Mouse (Mus musculus): ENCODE data around the gene Actr1a.

The Actr1a gene

DNA sequence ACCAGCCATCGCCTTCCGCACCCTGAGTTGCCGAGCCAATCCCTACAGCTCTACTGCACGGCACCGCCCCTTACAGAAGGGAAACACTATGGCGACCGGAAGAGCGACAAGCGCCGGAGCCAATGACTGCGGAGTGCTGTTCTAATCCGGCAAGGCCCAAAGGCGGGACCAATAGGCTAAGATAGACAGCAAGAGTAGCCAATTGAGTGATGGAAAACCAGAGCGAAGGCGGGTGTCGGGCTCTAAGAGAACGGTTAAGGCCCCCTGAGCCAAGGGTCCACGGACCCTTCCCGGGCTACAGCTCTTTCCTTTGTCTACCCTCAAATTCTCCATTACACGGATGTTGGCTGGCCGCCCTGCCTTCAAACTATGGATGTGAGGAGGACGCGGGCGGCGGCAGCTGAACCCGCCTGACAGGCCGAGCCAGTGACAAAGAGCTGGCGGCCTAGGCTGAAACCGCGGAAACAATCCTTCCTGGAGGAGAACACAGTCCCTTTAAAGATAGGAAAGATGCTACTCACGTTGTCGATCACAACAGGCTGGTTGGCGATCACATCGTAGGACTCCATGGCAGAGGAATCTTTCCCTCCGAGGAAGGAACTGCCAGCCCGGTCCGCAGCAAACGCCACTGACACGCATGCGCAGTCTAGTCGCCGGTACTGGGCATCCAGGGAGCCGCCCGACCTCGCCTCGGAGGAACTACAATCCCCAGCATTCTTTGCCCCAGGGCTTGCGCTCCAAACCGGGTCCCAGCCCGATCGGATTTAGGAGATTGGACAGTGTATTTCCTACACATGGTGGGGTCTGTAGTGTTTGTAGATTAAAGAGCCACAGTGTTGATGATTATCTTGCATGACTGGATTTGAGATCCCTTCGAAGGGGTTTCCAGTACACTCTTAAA, at the start of gene Actr1a:
Gene Actr1a (minus strand): TSS at position 640 of the 901 bp plus-strand sequence.
- CTCF ChIA-PET = interaction anchor here in 2 of 4 experiments (0.6 to 1.4 kb wide), 7 partner anchors 40 to 263 kb away, joined by 3 to 8 read pairs (median 4); partner anchors contain the start of gene Nfkb2 (in 1 of the 2)
- POLR2A ChIA-PET = interaction anchor here in 3 of 4 experiments (0.6 to 1.5 kb wide), 28 partner anchors 9 to 695 kb away, joined by 3 to 11 read pairs (median 4); partner anchors contain the start of genes Arl3 (in 1 of the 3), Cuedc2 (in 1 of the 3), Fbxl15 (in 1 of the 3) and Pdcd11 (in 1 of the 3)

DNA sequence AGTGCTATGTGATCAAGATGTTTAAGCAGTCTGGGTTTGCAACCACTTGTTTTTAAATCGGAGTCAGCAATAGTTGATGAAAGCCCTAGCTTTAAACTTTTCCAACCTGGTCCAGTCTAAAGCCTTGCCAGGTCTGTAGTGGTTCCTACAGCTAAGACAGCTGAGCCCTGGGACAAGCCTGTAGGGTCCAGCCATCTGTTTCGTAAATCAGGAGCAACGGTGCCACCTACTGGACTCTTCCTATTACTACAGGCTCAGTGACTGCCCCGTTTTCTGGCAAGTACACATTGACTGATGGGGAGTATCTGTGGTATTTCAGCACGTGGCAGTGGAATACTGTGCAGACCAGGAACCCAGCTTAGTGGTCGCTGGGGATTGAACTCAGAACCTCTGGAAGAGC, 48.7 kb upstream of the Actr1a start:
- POLR2A ChIA-PET = interaction anchor here in 3 of 4 experiments (0.6 to 1.7 kb wide), 7 partner anchors 9 to 321 kb away, joined by 3 to 7 read pairs (median 5); partner anchors contain the start of gene Sufu (in 2 of the 3)

DNA sequence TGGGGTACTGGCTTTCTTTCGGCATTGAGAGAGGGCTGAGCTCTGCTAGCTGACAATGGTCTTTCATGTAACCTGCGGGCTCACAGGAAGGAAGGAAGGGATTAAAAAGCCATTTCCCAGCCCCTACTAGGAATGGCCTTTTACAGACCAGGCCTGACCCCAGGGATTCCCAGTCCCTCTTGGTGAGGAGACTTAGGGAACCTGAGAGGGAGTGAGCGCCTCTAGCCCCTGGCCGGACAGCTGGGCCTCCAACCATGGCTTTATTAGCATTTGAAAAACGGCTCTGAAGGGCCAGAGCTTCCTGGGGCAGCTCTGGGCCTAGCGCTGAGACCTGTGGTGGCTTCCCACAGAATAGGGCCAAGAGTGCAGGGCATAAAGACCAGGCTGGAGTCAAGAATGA, 48.0 kb upstream of the Actr1a start:
- ChIA-PET POLR2A (interaction anchor here in 3 of 4 experiments (0.6 to 1.7 kb wide), 7 partner anchors 8 to 322 kb away, joined by 3 to 7 read pairs (median 5); partner anchors contain the start of gene Sufu (in 2 of the 3)), CTCF (interaction anchor here (0.6 to 2.4 kb wide), 22 partner anchors 8 to 189 kb away, joined by 3 to 20 read pairs (median 5); partner anchors contain the start of genes Sufu (in 4 of the 4), Nfkb2 (in 2 of the 4) and Actr1a (in 1 of the 4))

More for the DNA sequence above, 48.7 kb upstream of the Actr1a start:
- CTCF ChIA-PET = interaction anchor here (0.5 to 2.4 kb wide), 27 partner anchors 8 to 777 kb away, joined by 3 to 20 read pairs (median 5); partner anchors contain the start of genes Sufu (in 4 of the 4), Nfkb2 (in 2 of the 4) and Actr1a (in 1 of the 4)

DNA sequence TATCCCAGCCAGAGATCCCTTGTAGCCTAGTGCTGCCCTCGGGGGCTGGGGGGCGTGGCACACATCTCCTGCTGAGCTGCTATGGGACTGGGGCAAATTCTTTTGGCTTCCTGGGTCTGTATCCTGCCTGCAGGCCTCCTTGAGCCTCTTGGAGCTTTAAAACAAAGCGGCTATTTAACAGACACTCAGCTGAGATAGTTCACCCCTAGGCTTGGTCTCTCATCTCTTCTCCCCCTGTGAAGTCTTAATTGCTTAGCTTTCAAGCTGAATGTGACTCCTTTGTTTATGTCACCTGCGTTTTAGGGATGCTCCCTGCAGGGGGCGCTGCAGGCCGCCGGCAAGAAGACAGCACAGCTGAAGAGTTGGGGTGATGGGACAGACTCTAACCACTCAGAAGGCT, 39.9 kb upstream of the Actr1a start:
- POLR2A ChIA-PET = interaction anchor here (0.6 to 3.5 kb wide), 23 partner anchors 8 to 183 kb away, joined by 3 to 20 read pairs (median 3); partner anchors contain the start of gene Sufu (in 3 of the 4)
- CTCF ChIA-PET = interaction anchor here (0.6 to 2.4 kb wide), 84 partner anchors 8 to 421 kb away, joined by 3 to 20 read pairs (median 4); partner anchors contain the start of genes Sufu (in 4 of the 4), Actr1a (in 2 of the 4), Nfkb2 (in 2 of the 4) and Borcs7 (in 1 of the 4)

DNA sequence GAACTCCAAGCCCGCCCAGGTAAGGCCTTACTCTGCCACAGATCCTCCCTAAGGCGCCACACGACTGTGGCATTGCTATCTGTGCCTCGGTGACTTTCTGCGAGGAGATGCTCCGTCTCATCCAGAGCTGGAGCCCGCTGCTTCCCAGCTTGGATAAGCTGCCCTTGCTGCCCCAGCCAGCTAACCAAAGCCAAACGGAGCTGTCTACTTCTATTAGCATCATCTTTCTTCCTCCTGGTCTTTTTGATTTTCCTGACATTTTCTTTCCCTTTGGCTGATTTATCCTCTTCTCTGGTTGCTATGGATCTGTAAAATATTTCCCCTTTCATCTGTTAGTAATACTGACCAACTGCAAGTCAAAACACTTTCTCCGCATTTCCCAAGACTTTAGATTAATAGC, 39.0 kb upstream of the Actr1a start:
- CTCF ChIA-PET = interaction anchor here (0.7 to 2.4 kb wide), 24 partner anchors 9 to 342 kb away, joined by 3 to 20 read pairs (median 6); partner anchors contain the start of genes Sufu (in 3 of the 4) and Fbxl15 (in 1 of the 4)

DNA sequence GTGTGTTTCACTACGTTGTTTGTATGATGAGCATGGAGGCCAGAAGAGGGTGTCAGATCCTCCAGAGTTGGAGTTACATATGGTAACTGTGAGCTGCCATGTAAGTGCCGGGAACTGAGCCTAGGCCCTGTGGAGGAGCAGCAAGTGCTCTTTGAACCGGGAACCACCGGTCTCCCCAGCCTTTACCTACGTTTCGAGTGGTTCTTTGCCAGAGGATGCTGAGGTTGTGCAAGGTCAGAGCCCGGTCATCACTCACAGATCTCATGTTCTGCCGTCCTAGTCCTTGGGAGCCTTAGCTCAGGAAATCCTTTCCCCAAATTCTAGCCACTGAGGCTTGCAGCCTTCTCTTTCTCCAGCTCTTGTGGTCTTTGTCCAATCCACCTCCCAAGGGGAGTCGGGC, 38.6 kb upstream of the Actr1a start:
- ChIA-PET CTCF (interaction anchor here in 3 of 4 experiments (0.5 to 2.4 kb wide), 7 partner anchors 10 to 385 kb away, joined by 3 to 20 read pairs (median 10); partner anchors contain the start of gene Sufu (in 3 of the 3)), POLR2A (interaction anchor here in 2 of 4 experiments (0.5 to 3.5 kb wide), 7 partner anchors 14 to 338 kb away, joined by 3 to 20 read pairs (median 3); partner anchors contain the start of gene Fbxl15 (in 1 of the 2))

More for the DNA sequence above, 39.0 kb upstream of the Actr1a start:
- POLR2A ChIA-PET = interaction anchor here (0.6 to 3.5 kb wide), 17 partner anchors 9 to 107 kb away, joined by 3 to 20 read pairs (median 3); partner anchors contain the start of genes Fbxl15 (in 1 of the 4) and Sufu (in 1 of the 4)

DNA sequence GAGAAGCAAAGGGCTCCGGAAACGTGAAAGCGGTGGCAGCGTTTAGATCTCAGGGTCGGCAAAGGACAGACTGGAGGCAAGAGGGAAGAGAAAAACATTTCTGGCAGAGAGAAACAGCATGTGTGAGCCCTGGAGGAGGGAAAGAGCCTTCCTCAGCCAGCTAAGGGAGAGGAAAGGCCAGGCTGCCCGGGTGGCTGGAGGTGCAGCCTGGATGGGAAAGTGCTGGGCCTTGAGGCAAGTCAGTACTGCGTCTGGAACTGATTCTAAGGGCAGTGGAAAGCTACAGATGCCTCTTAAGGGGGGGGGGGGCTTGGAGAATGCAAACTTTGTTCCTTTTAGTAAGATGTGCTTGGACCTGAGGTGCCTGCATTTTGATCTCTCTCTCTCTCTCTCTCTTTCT, 38.2 kb upstream of the Actr1a start:
- POLR2A ChIA-PET = interaction anchor here in 2 of 4 experiments (0.5 to 3.5 kb wide), 4 partner anchors 19 to 339 kb away, joined by 3 to 20 read pairs (median 4); partner anchors contain the start of genes Actr1a (in 1 of the 2) and Fbxl15 (in 1 of the 2)
- CTCF ChIA-PET = interaction anchor here in 3 of 4 experiments (0.5 to 2.4 kb wide), 7 partner anchors 10 to 409 kb away, joined by 3 to 20 read pairs (median 8); partner anchors contain the start of gene Sufu (in 1 of the 3)

DNA sequence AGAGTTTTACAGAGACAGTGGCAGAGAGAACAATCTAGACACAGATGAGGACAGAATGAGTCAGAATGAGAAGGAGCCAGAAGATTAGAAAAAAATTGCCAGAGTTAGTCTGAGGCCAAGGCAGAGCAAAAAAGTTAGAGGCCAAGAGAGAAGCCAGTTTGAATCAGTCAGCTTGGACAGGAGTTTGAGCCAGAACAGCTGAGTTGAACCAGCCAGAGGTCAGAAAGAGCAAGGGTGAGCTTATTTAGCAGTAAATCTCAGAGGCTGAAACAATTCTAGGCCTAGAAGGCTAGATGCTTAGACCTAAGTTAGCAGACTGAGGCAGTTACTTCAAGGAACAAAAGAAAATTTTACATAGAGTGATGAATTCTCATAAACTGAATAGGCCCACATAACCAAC, 33.7 kb upstream of the Actr1a start:
- ChIA-PET POLR2A (interaction anchor here in 2 of 4 experiments (0.7 to 1.0 kb wide), 2 partner anchors 12 to 14 kb away, joined by 3 to 5 read pairs; no protein-coding TSS in a partner anchor), CTCF (no interaction called here)

DNA sequence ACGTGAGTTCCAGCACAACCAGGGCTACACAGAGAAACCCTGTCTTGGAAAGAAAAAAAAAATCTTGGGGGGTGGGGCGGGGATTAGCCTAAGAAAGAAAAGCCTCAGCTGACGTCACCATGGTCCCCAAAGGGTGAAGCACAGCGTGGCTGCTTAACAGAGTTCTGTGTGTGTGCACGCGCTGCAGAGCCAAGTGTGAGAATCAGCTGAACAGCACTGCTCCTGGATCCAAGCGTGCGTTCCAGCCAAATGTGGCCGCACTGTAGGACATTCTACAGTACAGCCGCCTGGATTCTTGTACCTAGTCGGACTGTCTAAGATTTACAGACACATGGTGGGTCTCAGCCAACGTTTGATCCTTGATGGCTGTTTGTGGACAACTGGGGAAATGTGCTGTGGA, 30.9 kb upstream of the Actr1a start:
- POLR2A ChIA-PET = interaction anchor here in 1 of 4 experiments (1.1 kb wide), 1 partner anchor 11 kb away, joined by 3 read pairs; no protein-coding TSS in a partner anchor
- CTCF ChIA-PET = interaction anchor here in 2 of 4 experiments (0.6 to 1.0 kb wide), 3 partner anchors 9 to 144 kb away, joined by 3 to 4 read pairs (median 3); no protein-coding TSS in a partner anchor

DNA sequence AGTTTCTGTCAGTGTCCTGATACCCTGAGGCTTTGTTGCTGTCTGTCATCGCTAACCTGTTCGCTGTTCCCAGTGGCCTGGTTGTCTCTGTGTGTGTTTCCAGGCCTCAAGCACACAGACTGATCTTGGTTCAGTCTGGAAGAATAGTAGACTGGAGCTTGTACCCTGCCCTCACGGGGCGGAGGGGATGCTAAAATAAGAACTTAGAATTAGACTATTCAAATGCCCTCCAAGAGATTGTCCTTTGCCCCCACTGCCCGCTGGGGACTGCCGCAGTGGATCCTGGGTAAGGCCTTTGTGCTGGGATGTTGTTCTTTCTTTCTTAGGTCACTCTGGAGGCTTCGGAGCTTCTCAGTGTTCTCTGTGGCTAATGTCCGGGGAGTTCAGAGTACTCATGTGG, 29.7 kb upstream of the Actr1a start:
- POLR2A ChIA-PET = interaction anchor here in 1 of 4 experiments (1.1 kb wide), 1 partner anchor 11 kb away, joined by 3 read pairs; no protein-coding TSS in a partner anchor
- CTCF ChIA-PET = interaction anchor here in 2 of 4 experiments (0.6 to 2.0 kb wide), 2 partner anchors 29 to 50 kb away, joined by 5 read pairs; partner anchors contain the start of gene Sufu (in 1 of the 2)

DNA sequence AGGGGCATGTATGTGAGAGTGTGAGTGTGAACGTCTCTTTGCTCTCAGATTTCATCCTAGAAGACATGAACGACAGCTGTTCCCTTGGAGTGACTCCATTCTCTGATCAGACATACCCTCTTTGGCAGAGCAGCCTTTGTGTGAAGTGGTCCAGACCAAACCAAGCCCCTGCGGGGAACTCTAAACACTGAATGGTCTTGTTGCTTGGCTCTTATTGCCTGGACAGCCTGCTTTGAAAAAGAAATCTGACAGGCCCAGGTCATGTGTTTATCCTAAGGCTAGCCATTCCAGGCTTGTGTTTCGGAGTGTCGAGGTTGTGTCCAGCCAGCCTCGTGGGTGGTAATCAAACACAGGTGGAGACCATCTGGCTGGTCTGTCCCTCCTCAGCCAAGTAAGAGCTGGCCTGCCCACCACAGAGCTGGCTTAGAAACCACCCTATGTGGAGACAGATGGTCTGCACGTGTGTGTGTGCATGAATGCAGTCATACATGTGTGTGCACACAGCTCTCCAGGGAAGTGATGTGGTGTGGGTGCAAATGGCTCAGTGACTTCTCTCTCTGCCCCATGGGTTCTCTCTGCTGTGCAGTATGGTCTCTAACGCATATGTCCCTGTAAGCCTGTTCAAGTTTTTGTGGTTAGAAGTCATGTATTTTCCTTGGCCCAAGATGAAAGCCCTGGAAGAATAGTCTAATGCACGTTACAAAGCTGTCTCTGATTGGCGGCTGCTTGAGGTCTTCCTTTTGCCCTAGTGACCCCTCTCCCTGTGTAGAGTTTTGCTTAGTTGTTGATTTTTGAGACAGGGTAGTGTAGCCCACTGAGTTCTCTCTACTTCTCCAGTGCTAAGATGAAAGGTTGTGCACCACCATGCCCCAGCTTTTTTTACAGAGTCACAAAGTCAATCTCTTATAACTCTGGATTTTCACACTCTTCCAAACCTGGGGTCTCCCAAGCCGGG, 27.1 kb upstream of the Actr1a start:
- CTCF ChIA-PET = interaction anchor here (0.5 to 3.3 kb wide), 7 partner anchors 13 to 468 kb away, joined by 3 to 14 read pairs (median 5); partner anchors contain the start of gene Sufu (in 2 of the 4)
- POLR2A ChIA-PET = interaction anchor here in 1 of 4 experiments (1.7 kb wide), 1 partner anchor 26 kb away, joined by 4 read pairs; the partner anchor contains the start of gene Sufu

DNA sequence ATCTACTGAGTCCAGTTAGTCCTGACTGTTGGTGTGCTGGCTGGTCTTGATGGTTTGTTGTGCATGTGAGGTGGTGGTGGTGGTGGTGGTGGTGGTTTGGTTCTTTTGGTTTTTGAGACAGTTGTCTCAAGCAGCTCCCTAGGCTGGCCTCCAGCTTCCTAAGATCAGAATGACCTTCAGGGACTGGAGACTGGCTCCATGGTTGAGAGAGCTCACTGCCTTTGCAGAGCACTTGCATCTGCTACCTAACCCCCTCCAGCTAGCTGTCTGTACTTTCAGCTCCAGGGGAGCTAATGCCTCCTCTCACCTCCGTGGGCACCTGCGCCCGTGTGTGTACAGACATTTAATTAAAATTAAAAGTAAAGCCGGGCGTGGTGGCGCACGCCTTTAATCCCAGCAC, 24.9 kb upstream of the Actr1a start:
- ChIA-PET CTCF (interaction anchor here in 3 of 4 experiments (0.6 to 3.3 kb wide), 6 partner anchors 15 to 573 kb away, joined by 3 to 14 read pairs (median 4); partner anchors contain the start of gene Sufu (in 1 of the 3)), POLR2A (interaction anchor here in 3 of 4 experiments (0.6 to 2.0 kb wide), 9 partner anchors 11 to 865 kb away, joined by 3 to 6 read pairs (median 3); partner anchors contain the start of gene Sufu (in 2 of the 3))

DNA sequence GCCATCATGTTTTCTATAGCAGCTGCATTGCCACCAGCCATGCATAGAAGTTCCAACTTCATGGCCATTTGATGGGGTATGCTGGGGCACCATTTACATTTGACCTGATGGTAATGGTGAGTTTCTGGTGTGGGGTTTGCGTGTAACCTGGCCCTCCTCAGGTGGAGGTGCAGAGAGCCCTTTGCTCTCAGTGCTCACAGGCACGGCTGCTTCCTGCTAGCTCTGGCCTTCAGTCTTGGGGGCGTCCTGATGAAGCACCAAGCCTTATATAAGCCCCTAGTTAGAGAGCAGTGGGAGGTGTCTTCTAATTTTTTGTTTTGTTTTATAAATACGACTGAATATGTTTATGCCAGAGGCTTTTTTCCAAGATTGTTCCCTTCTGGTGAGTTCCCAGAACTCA, 22.5 kb upstream of the Actr1a start:
- POLR2A ChIA-PET = interaction anchor here in 3 of 4 experiments (0.6 to 4.8 kb wide), 5 partner anchors 17 to 46 kb away, joined by 3 to 22 read pairs (median 7); partner anchors contain the start of gene Sufu (in 2 of the 3)
- CTCF ChIA-PET = interaction anchor here in 3 of 4 experiments (0.6 to 1.2 kb wide), 5 partner anchors 17 to 52 kb away, joined by 3 to 5 read pairs (median 4); partner anchors contain the start of gene Sufu (in 1 of the 3)

DNA sequence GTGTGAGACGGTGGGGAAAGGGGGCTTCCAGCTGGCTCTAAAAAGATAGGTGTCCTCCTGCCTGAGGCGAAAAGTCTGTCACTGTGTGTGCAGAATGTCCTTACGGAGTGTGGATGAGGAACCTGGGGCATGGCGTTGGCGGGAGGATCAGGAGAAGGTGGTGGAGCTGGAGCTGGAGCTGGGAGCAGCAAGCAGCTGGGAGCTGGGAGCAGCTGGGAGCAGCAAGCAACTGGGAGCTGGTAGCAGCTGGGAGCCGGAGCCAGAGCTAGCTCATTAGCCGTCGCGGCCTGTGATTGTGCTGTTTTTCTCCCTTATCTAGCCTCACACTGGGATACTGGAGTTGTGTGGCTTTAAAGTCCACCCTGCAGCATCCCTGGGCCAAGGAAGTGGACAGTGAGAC, 20.7 kb upstream of the Actr1a start:
- ChIA-PET POLR2A (interaction anchor here in 2 of 4 experiments (1.6 to 4.8 kb wide), 5 partner anchors 13 to 21 kb away, joined by 5 to 22 read pairs (median 6); partner anchors contain the start of genes Actr1a (in 1 of the 2) and Sufu (in 1 of the 2)), CTCF (interaction anchor here in 3 of 4 experiments (0.9 to 3.5 kb wide), 9 partner anchors 19 to 280 kb away, joined by 3 to 9 read pairs (median 4); partner anchors contain the start of gene Sufu (in 2 of the 3))

DNA sequence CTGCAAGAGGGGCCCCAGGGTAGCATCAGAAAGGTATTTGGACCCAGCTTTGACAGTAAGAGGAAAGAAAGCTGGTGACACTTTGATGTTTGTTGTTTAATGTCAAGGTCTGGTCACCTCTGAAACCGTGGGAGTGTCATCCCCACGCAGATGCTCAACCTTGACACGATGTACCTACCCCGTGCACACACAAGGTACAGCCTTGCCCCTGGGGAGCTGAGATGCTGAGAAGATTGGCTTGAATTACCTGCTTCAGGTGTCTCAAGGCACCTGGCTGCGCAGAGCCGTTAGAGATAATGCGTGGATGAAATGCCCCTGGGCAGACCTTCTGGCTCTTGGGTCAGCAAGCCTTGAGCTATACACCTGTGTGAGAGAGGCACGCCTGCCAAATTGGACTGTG, 18.9 kb upstream of the Actr1a start:
- POLR2A ChIA-PET = interaction anchor here in 2 of 4 experiments (0.6 to 4.8 kb wide), 9 partner anchors 11 to 57 kb away, joined by 3 to 22 read pairs (median 5); partner anchors contain the start of genes Sufu (in 2 of the 2) and Actr1a (in 1 of the 2)
- CTCF ChIA-PET = interaction anchor here in 2 of 4 experiments (0.5 to 3.5 kb wide), 4 partner anchors 18 to 1350 kb away, joined by 3 to 9 read pairs (median 4); partner anchors contain the start of gene Sufu (in 1 of the 2)
